Mouse (Mus musculus): Measurements from ENCODE around the gene Zfp451.
A peak's percentile ranks its signal among the peaks of the same experiment; 100 is the strongest.

Zfp451 gene

GRCm38 (mm10) chr1:33719733-33720225 lies 94.6 kb downstream of the Zfp451 start, which contains the start of gene Rab23:
Rab23 (plus strand) TSS chr1:33719887.
- peak; percentile 67 to 72 for DNase-seq (ENCODE audit: low spot score in 2 of 2)

- no peak for DNase-seq (ENCODE audit: low spot score in 2 of 2)
These were observed 96.8 kb downstream of the Zfp451 start for GRCm38 (mm10) chr1:33717636-33718035.

GRCm38 (mm10) chr1:33714796-33715195 lies 99.6 kb downstream of the Zfp451 start:
- DNase-seq (ENCODE audit: low spot score in 2 of 2), result no peak

- no peak for DNase-seq (ENCODE audit: low spot score in 2 of 2)
These were observed 102.4 kb downstream of the Zfp451 start for GRCm38 (mm10) chr1:33712026-33712425.
